8 mouse cellular contexts compared by ENCODE assay signal in genomic region chr7:28014445-28014810, GRCm38 (mm10). TPM values are rescaled to one million over a fixed set of nuclear protein-coding genes. Genes with fewer than 3 reads are reported as not detected.
DNase-seq lines count a peak whose midpoint lies in the region; ATAC-seq and TF ChIP-seq lines count a peak whose summit lies in the region.

No protein-coding gene starts in this region.

- peaks cover 3% of the 10 kb centered on the region for H3K4me1 ChIP-seq in thymus, adult 2 months (replicated peaks; ENCODE audit: control insufficient read depth, insufficient read depth, low read length)
- peaks cover 4% of the 10 kb centered on the region; the same call in 1 of the 2 replicates for H3K4me1 ChIP-seq in limb, embryonic 15.5 days

- TF ChIP-seq CTCF in thymus, adult 2 months (IDR thresholded peaks at IDR 0.05; ENCODE audit: borderline replicate concordance, control insufficient read depth, extremely low read depth, insufficient read depth, low read length, poor library complexity) = no peak

- peak overlapping the region; percentile 97 for H3K4me3 ChIP-seq in thymus, adult 2 months (ENCODE audit: control insufficient read depth, insufficient read depth, low read length)
- H3K4me3 ChIP-seq in limb, embryonic 15.5 days = peak overlapping the region; percentile 68

- DNase-seq in embryo, embryonic 10 days (ENCODE audit: low spot score) = peak; percentile 17
- DNase-seq in embryo, embryonic 9.5 days (ENCODE audit: extremely low spot score) = no peak
- DNase-seq in thymus, adult 2 months = no peak
- no peak for DNase-seq in thymus, postnatal 25 days
- DNase-seq in urinary bladder, adult 2 months (ENCODE audit: low spot score) = no peak
- no peak for DNase-seq in Muller cell, postnatal 12 days (ENCODE audit: inconsistent ontology term)

- ATAC-seq in limb, embryonic 15.5 days (ENCODE audit: insufficient number of reproducible peaks, low FRiP score, low TSS enrichment, low read depth) = no peak
- ATAC-seq in monocyte, adult 5-6 weeks (replicated peaks; ENCODE audit: insufficient number of reproducible peaks, low FRiP score, low TSS enrichment, poor library complexity, severe bottlenecking) = no peak

- TF ChIP-seq POLR2A in thymus, adult 2 months (IDR thresholded peaks at IDR 0.05; ENCODE audit: control insufficient read depth, extremely low read depth, insufficient read depth, low read length, poor library complexity) = no peak

- H3K27me3 ChIP-seq in thymus, adult 2 months (ENCODE audit: control insufficient read depth, insufficient read depth, low read length) = no peaks in the 10 kb centered on the region
- no peaks in the 10 kb centered on the region for H3K27me3 ChIP-seq in limb, embryonic 15.5 days

- no peak overlapping the region for H3K27ac ChIP-seq in thymus, adult 2 months (ENCODE audit: control insufficient read depth, insufficient read depth, low read length)
- 0 out of 2 replicates have a peak overlapping the region, but pooled peaks have one; percentile 55 for H3K27ac ChIP-seq in limb, embryonic 15.5 days

- peak overlapping the region; percentile 85 for H3K4me2 ChIP-seq in limb, embryonic 15.5 days

- H3K9me3 ChIP-seq in limb, embryonic 15.5 days = no peaks in the 10 kb centered on the region

- H3K36me3 ChIP-seq in thymus, adult 2 months (ENCODE audit: control insufficient read depth, insufficient read depth, low read length) = no peaks in the 10 kb centered on the region; the same call in 1 of the 2 replicates
- peaks cover 4% of the 10 kb centered on the region; the same call in 1 of the 2 replicates for H3K36me3 ChIP-seq in limb, embryonic 15.5 days

- H3K9ac ChIP-seq in limb, embryonic 15.5 days = peak overlapping the region; percentile 65

- WGBS in thymus, adult 2 months = 26% methylated on average over 7 of the region's 7 CpGs
- 22% methylated on average over 7 of the region's 7 CpGs for WGBS in limb, embryonic 15.5 days

RNA-seq across cellular contexts. Expression of gene Zfp850, which starts 0.5 kb away (rescaled TPM):
- 1.2 and 2.2 TPM in 2 replicates for polyA plus RNA-seq in thymus, adult 2 months (2012; rRNA removed)
- polyA plus RNA-seq in limb, embryonic 15.5 days (2015; fragmentation: Nextera tagmentation; extraction: Ambion mirVana) = 2.4 and 3.5 TPM in 2 replicates
- 0.84 and 0.88 TPM in 2 replicates for polyA plus RNA-seq in urinary bladder, adult 2 months (2012; rRNA removed)
- 6.2 to 12.1 TPM (median 11.3 TPM) in 3 replicates for total RNA-seq in monocyte, adult 5-6 weeks (2017)

RNA-seq across cellular contexts. Expression of gene Zfp780b, which starts 35.5 kb away (rescaled TPM):
- 2.7 and 3.3 TPM in 2 replicates for polyA plus RNA-seq in thymus, adult 2 months (2012; rRNA removed)
- polyA plus RNA-seq in limb, embryonic 15.5 days (2015; fragmentation: Nextera tagmentation; extraction: Ambion mirVana) = 17.7 and 19.2 TPM in 2 replicates
- 6.4 and 8.0 TPM in 2 replicates for polyA plus RNA-seq in urinary bladder, adult 2 months (2012; rRNA removed)
- total RNA-seq in monocyte, adult 5-6 weeks (2017) = 11.1 to 21.1 TPM (median 16.7 TPM) in 3 replicates

RNA-seq across cellular contexts. Expression of gene Psmc4, which starts 35.5 kb away (rescaled TPM):
- 184 and 197 TPM in 2 replicates for polyA plus RNA-seq in thymus, adult 2 months (2012; rRNA removed)
- polyA plus RNA-seq in limb, embryonic 15.5 days (2015; fragmentation: Nextera tagmentation; extraction: Ambion mirVana) = 279 and 292 TPM in 2 replicates
- 143 and 175 TPM in 2 replicates for polyA plus RNA-seq in urinary bladder, adult 2 months (2012; rRNA removed)
- total RNA-seq in monocyte, adult 5-6 weeks (2017) = 125 to 153 TPM (median 125 TPM) in 3 replicates

RNA-seq across cellular contexts. Expression of gene Fcgbp, which starts 56.6 kb away (rescaled TPM):
- 296 and 318 TPM in 2 replicates for polyA plus RNA-seq in thymus, adult 2 months (2012; rRNA removed)
- 0.13 and 0.22 TPM in 2 replicates for polyA plus RNA-seq in limb, embryonic 15.5 days (2015; fragmentation: Nextera tagmentation; extraction: Ambion mirVana)
- 1.3 TPM in 2 replicates for polyA plus RNA-seq in urinary bladder, adult 2 months (2012; rRNA removed)
- total RNA-seq in monocyte, adult 5-6 weeks (2017) = not detected in 3 replicates
